Mouse (Mus musculus) erythroid progenitor cell, adult 5-6 weeks (primary cell): ENCODE measurements around the gene Chst11. TPM values are rescaled to one million over a fixed set of nuclear protein-coding genes. Genes with fewer than 3 reads are reported as not detected.

Experiments used
- ATAC-seq: replicated peaks from 2 replicates; pipeline ENCODE4 v1.8.0; 2016; ENCODE audit warnings: moderate number of reproducible peaks, mild to moderate bottlenecking, moderate TSS enrichment, inconsistent platforms; ENCODE audit not compliant: poor library complexity, low FRiP score, severe bottlenecking
- total RNA-seq, 2 experiments: library from RNA; stranded (forward) in 1 of 2; stranded (reverse) in 1 of 2; fragments of 150-400 nt in 1 of 2; fragments of 186-747, 209-891 nt in 1 of 2; gene quantifications; 2 replicates each; pipeline versions ENCODE4 v1.2.3 to v1.2.4; 2015 to 2017; ENCODE audit warnings: low replicate concordance in 2 of 2

The Chst11 gene
- total RNA-seq, 2 experiments from 2014 or later = 15.9 to 17.2 TPM

- ATAC-seq = no peak
These were observed 82.0 kb downstream of the Chst11 start for GRCm38 (mm10) chr10:83067305-83067704.

GRCm38 (mm10) chr10:83068466-83068865 is 83.2 kb downstream of the Chst11 start:
- ATAC-seq = no peak

GRCm38 (mm10) chr10:83069791-83070190 is 84.5 kb downstream of the Chst11 start:
- no peak for ATAC-seq

DNA sequence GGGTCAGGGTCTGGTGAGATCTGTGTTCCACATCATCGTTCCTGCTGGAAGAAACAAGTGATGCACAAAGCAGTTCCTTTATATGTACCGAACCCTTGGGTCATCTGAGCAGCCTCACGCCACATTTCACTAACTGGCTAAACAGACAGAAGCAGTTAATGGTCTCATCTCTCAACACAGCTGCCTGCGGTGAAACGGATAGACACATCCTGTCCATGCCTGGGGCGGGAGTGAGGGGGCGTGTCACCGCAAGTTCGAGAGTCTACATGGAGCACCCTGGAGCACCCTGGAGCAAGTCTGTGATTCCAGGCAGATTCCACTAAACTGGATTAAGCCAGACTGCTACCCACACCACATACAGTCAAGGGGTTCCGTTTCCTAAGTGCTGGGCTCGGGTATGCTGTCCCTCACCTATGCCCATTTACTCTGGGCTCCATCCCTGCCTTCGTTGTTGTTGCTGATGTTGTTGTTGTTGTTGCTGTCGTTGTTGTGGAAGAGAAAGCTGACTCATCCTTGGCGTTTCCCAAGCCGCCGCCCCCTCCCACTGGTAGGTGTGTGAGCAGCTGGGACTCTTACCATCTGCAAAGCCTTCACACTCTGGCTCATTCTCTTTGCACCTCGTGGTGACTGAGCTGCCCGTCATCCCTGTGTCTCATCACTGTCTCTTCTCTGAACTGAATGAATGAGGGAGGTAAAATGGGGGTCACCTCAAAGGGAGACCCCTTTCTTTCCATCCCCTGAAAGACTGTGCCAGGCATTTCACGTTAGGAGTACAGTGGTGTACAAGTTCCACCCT is 86.7 kb downstream of the Chst11 start:
- ATAC-seq = no peak

- ATAC-seq = 0 out of 2 replicates have a peak, but pooled peaks have one; percentile 27
These were observed 87.8 kb downstream of the Chst11 start for GRCm38 (mm10) chr10:83073119-83073518.

DNA sequence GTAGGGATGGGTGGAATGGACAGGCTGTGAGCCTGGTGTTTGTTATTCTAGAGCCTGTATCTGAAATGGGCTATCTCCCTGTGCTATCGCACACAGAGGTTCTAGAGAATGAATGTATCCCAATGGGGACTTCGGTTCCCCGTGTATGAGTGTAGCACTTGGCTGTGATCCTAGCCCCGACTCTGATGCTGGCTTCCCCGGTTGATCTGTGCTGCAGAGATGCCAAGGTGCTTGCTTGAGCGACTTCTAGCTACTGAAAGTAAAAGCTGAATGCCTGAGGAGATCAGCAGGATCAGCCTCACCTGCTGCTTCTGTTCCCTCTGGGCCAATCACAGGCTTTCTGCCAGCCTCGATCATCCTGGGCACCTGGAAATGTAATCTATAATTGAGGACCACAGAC is 91.5 kb downstream of the Chst11 start:
- no peak for ATAC-seq

DNA sequence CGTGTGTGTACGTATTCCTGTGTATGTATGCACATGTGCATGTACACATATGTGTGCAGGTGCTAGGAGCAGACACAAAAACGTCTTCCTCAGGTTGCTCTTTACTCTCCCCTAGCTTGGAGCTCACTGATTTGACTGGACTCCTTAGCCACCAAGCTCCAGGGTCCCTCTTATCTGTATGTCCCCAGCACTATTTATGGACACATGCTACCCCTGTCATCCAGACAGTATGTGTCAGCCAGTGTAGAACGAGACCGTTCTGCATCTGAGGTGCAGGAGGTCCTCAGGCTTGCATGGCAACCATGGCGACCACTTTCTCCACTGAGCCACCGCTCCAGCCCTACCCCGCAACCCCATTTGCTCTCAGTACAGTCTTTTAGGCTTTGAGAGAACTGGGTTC is 93.4 kb downstream of the Chst11 start:
- no peak for ATAC-seq

DNA sequence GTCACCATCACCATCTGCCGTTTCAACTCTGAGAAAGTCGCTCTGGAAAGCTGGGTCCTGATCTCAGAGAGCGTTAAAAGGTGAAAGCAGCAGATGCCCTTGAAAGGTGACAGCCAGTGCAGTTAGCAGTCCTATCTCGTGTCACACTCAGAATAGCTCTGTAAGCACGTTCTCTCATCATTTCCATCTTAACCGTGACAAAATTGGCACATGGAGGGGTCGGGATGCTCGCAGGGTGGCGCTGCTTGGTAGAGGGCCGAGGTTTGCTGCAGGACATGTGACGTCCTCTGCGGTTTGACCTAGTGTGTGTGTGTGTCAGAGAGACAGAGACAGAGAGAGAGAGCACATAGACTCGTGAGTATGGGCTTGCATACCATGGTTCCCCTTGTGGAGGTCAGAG is 94.5 kb downstream of the Chst11 start:
- ATAC-seq = 0 out of 2 replicates have a peak, but pooled peaks have one; percentile 3

GRCm38 (mm10) chr10:83080275-83080741 is 95.0 kb downstream of the Chst11 start:
- peak; percentile 86 for ATAC-seq

- ATAC-seq = no peak
These were observed 95.6 kb downstream of the Chst11 start for GRCm38 (mm10) chr10:83080930-83081329.

- no peak for ATAC-seq
These were observed 98.6 kb downstream of the Chst11 start for GRCm38 (mm10) chr10:83083946-83084345.

DNA sequence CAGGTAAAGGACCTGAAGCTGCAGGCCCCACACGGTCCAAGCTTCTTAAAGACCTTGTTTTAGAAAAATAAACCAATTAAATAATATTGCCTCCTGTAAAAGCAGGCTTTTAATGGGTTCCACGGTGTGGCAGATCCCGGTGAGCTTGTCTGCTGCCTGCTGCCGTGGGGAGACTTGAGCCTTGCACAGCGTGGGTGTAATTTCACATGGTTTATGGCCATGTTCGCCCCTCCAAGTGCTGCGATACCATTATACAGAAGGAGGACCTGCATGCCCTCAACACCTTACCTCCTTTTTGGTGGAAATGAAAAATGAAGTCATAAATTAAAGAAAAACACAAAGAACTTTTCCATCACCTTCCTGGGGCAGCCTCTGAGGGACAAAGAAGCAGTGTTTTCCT is 103.0 kb downstream of the Chst11 start:
- no peak for ATAC-seq

DNA sequence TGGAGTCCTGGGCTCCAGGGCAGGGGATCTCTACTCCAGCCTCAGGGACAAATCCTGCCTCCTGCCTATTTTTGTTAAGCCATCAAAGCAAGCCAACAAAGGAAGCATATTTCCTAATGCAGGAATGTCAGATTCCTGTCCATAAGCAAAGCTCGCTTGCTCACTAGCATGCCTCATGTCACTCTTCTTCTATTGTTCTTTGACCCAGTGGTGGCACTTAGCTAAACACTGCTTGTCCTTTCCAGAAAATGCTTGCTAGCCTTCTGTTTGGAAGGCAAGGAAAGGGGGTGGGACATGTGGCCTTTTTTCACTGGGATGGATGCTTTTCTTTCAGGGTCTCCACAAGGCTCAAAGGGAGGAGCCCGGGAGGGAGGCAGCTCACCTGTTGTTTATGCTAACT is 103.5 kb downstream of the Chst11 start:
- no peak for ATAC-seq

DNA sequence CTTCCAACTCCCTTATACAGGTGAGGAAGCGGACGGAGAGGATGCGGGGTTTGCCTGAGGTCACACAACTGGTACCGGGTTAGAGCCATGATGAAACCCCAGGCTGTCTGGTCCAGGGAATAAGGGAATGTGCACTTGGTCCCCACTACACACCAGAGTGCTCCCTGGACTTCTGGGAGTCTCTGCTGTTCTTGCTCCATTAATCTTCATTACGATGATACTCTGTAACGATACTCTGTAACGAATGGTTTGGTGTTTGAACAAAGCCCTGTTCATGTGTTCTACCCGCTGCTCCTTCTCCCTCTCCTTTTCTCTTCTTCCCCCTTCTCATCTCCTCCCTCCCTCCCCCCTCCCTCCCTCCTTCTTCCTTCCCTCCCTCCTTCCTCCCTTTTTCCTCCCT is 104.9 kb downstream of the Chst11 start:
- no peak for ATAC-seq

DNA sequence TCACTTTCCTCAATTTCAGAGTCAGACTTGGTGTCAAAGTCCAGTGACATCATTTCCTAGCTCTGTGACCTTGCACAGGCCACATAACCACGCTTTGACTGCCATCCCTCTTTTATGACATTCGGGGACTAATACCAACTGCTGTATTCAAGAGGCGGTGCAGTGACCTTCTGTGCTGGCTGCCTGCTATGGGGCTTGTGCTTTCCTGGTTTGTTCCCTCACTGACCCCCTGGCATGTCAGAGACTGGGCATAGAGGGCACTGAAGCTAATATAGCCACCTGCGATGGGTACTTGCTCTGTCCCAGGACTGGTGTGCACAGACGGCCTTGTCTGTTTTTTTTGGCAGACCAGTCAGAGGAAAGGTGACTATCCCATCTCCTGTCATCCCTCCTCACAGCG is 108.4 kb downstream of the Chst11 start:
- ATAC-seq = no peak

- no peak for ATAC-seq
These were observed 109.0 kb downstream of the Chst11 start for GRCm38 (mm10) chr10:83094248-83094647.

DNA sequence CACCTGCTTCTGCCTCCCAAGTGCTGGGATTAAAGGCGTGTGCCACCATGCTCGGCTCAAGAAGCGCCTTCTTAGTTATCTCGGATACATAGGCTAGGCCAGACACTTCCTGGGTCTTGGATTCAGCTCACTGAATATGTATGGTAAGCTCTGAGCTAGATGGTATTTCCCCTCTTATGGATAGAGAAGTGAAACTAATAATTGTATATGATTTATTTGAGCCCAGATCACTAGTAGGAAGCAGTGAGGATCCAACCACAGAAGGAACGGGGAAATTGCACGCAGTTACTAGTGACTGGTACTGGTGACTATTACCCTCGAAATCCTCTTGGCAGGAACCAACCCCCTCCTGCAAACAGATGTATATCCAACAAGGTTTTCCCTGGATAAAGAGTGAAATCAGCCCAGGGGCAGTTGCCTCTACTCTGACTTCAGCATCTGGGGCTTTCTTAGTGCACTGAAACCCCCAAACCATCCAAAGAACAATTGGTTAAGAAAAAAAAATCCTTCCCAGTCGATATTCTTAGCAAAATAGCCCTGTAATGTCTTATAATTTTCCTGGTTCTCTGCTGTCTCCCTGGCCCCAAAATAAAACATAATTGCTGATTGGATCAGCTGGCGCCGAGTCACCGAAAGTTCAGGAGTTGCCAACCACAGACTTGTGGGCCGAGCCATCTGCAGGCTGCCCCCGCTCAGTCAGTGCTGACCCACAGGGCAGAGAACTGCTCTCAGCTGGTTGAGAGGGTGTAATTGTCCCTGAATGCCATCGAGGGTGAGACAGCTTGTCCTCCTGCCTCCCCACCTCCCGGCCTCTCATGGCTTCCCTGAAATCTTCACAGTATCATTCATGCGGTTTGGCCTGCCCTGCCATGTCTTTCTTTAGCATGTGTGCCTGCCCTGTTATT is 109.8 kb downstream of the Chst11 start:
- no peak for ATAC-seq

GRCm38 (mm10) chr10:83096257-83096656 is 111.0 kb downstream of the Chst11 start:
- ATAC-seq = no peak

DNA sequence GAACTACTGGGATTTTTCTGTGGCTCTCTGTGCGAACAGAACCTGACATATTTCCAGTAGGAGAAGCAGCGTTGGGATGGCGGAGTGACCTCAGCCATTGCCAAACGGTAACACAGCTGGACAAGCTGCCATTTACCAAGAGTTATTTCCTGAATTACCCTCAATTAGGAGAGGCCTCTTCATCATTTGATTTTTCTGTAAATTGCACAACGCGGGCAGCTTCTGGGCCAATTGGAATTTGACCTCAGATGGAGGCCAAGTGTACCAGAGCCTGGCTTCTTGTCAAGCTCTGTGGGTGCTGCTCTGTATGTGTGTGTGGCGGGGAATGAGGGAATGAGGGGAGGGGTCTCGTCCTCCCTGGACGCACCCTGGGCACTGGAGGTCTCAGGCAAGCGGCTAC is 113.6 kb downstream of the Chst11 start:
- ATAC-seq = no peak

- ATAC-seq = no peak
These were observed 114.4 kb downstream of the Chst11 start for GRCm38 (mm10) chr10:83099669-83100068.

- no peak for ATAC-seq
These were observed 115.6 kb downstream of the Chst11 start for GRCm38 (mm10) chr10:83100890-83101289.
